Mouse (Mus musculus) CH12.LX (cell line): Measurements from ENCODE around the gene Pnn. TPM values are rescaled to one million over a fixed set of nuclear protein-coding genes. Genes with fewer than 3 reads are reported as not detected.
"Not testable (repeated sequence)": the region's sequence is repeated elsewhere in the genome, so short reads cannot be mapped to it uniquely, and the experiment has no call there.

ENCODE experiments used
- DNase-seq: peaks from one replicate; pipeline ENCODE4 v3.0.0-alpha.2; 2013; ENCODE audit errors: extremely low read depth
- H3K27ac ChIP-seq: 2 replicates; pipeline ENCODE4 v1.5.1; 2012; ENCODE audit warnings: low read depth, mild to moderate bottlenecking, control low read depth, moderate library complexity; ENCODE audit not compliant: insufficient read depth
- H3K27me3 ChIP-seq: replicated peaks from 2 replicates; pipeline ENCODE3; 2012; ENCODE audit warnings: inconsistent platforms
- H3K36me3 ChIP-seq, 2 experiments: replicated peaks in 1 of 2; 2 replicates each; pipeline versions ENCODE3 to v1.6.1; 2012; ENCODE audit warnings: inconsistent platforms in 1 of 2, low read length in 1 of 2, mild to moderate bottlenecking in 1 of 2, mixed read lengths in 1 of 2, moderate library complexity in 1 of 2; ENCODE audit not compliant: control insufficient read depth in 1 of 2, insufficient read depth in 1 of 2
- H3K4me1 ChIP-seq, 2 experiments: 2 replicates each; pipeline ENCODE4 v1.6.1; 2012; ENCODE audit warnings: inconsistent platforms in 1 of 2, moderate library complexity in 1 of 2; ENCODE audit not compliant: insufficient read depth in 2 of 2, control insufficient read depth in 1 of 2
- H3K4me2 ChIP-seq: 2 replicates; pipeline ENCODE4 v1.6.1; 2012; ENCODE audit warnings: low read depth, mild to moderate bottlenecking, control low read depth; ENCODE audit not compliant: poor library complexity, insufficient read depth, severe bottlenecking
- H3K4me3 ChIP-seq, 3 experiments: fragments of 150-350 bp in 1 of 3; sonication (generic) in 1 of 3; replicated peaks in 1 of 3; 2 replicates each; pipeline versions ENCODE3 to v1.5.1; 2011 to 2012; ENCODE audit warnings: low read depth in 2 of 3, low read length in 2 of 3, mild to moderate bottlenecking in 2 of 3, moderate library complexity in 2 of 3, control low read depth in 1 of 3, improper control_type of control experiment in 1 of 3, inconsistent platforms in 1 of 3, mixed read lengths in 1 of 3; ENCODE audit not compliant: poor library complexity in 1 of 3
- H3K79me2 ChIP-seq: replicated peaks from 2 replicates; pipeline ENCODE4 v1.6.1; 2012; ENCODE audit warnings: mild to moderate bottlenecking, moderate library complexity; ENCODE audit not compliant: control insufficient read depth, poor library complexity, insufficient read depth, severe bottlenecking; ENCODE audit errors: extremely low read depth
- H3K9ac ChIP-seq: 2 replicates; pipeline ENCODE4 v1.6.1; 2012; ENCODE audit warnings: low read depth, mild to moderate bottlenecking, control low read depth, moderate library complexity; ENCODE audit not compliant: insufficient read depth
- H3K9me3 ChIP-seq: replicated peaks from 2 replicates; pipeline ENCODE3; 2012; ENCODE audit warnings: low read length, inconsistent platforms, mixed read lengths
- CHD2 ChIP-seq: IDR thresholded peaks from 2 replicates; pipeline ENCODE4 v1.6.1; 2011; ENCODE audit warnings: low read length, improper control_type of control experiment
- E2F4 ChIP-seq: IDR thresholded peaks from 2 replicates; pipeline ENCODE4 v1.6.1; 2011; ENCODE audit warnings: low read depth, low read length, improper control_type of control experiment; ENCODE audit not compliant: insufficient replicate concordance
- ELF1 ChIP-seq: IDR thresholded peaks from 2 replicates; pipeline ENCODE4 v1.6.1; 2014; ENCODE audit warnings: low read depth, mild to moderate bottlenecking, inconsistent platforms, low read length, improper control_type of control experiment
- EP300 ChIP-seq: IDR thresholded peaks from 2 replicates; pipeline ENCODE4 v1.6.1; 2011; ENCODE audit warnings: low read length, improper control_type of control experiment
- IRF4 ChIP-seq: IDR thresholded peaks from 2 replicates; pipeline ENCODE4 v1.6.1; 2014; ENCODE audit warnings: low read depth, mild to moderate bottlenecking, inconsistent platforms, low read length, improper control_type of control experiment
- JUN ChIP-seq: IDR thresholded peaks from 2 replicates; pipeline ENCODE4 v1.6.1; 2011; ENCODE audit warnings: low read depth, mild to moderate bottlenecking, low read length, improper control_type of control experiment, moderate library complexity; ENCODE audit not compliant: insufficient read depth
- MAFK ChIP-seq: IDR thresholded peaks from 2 replicates; pipeline ENCODE4 v1.6.1; 2011; ENCODE audit warnings: low read length, improper control_type of control experiment; ENCODE audit not compliant: insufficient replicate concordance
- MAZ ChIP-seq: IDR thresholded peaks from 2 replicates; pipeline ENCODE4 v1.6.1; 2012; ENCODE audit warnings: low read depth, mild to moderate bottlenecking, inconsistent platforms, low read length, improper control_type of control experiment, moderate library complexity
- MEF2A ChIP-seq: IDR thresholded peaks from 2 replicates; pipeline ENCODE4 v1.6.1; 2014; ENCODE audit warnings: low read depth, mild to moderate bottlenecking, inconsistent platforms, low read length, improper control_type of control experiment, borderline replicate concordance
- MXI1 ChIP-seq: IDR thresholded peaks from 2 replicates; pipeline ENCODE4 v1.6.1; 2011; ENCODE audit warnings: mild to moderate bottlenecking, low read depth, low read length, improper control_type of control experiment
- MYC ChIP-seq: IDR thresholded peaks from 2 replicates; pipeline ENCODE4 v1.6.1; 2011; ENCODE audit warnings: low read depth, mild to moderate bottlenecking, improper control_type of control experiment, low read length
- NELFE ChIP-seq: IDR thresholded peaks from 2 replicates; pipeline ENCODE4 v1.6.1; 2011; ENCODE audit warnings: low read depth, low read length, improper control_type of control experiment
- NRF1 ChIP-seq: IDR thresholded peaks from 2 replicates; pipeline ENCODE4 v1.6.1; 2014; ENCODE audit warnings: low read depth, mild to moderate bottlenecking, inconsistent platforms, low read length, improper control_type of control experiment, moderate library complexity
- PAX5 ChIP-seq: IDR thresholded peaks from 2 replicates; pipeline ENCODE4 v1.6.1; 2012; ENCODE audit warnings: low read length, inconsistent platforms, mixed read lengths
- POLR2A ChIP-seq: IDR thresholded peaks from 2 replicates; pipeline ENCODE4 v1.6.1; 2011; ENCODE audit warnings: low read depth, mild to moderate bottlenecking, improper control_type of control experiment, low read length
- POLR2AphosphoS2 ChIP-seq: IDR thresholded peaks from 2 replicates; pipeline ENCODE4 v1.6.1; 2011; ENCODE audit warnings: low read depth, low read length, improper control_type of control experiment
- RCOR1 ChIP-seq: conservative IDR thresholded peaks from 2 replicates; pipeline ENCODE4 v1.6.1; 2012; ENCODE audit warnings: low read depth, mild to moderate bottlenecking, inconsistent platforms, low read length, improper control_type of control experiment
- SMC3 ChIP-seq: IDR thresholded peaks from 2 replicates; pipeline ENCODE4 v1.6.1; 2011; ENCODE audit warnings: low read depth, low read length, improper control_type of control experiment
- TBP ChIP-seq: conservative IDR thresholded peaks from 2 replicates; pipeline ENCODE4 v1.6.1; 2011; ENCODE audit warnings: low read depth, low read length, improper control_type of control experiment
- USF1 ChIP-seq: IDR thresholded peaks from 2 replicates; pipeline ENCODE4 v1.6.1; 2014; ENCODE audit warnings: low read depth, mild to moderate bottlenecking, inconsistent platforms, low read length, improper control_type of control experiment
- ZC3H11A ChIP-seq: IDR thresholded peaks from 2 replicates; pipeline ENCODE4 v1.6.1; 2012; ENCODE audit warnings: low read depth, mild to moderate bottlenecking, inconsistent platforms, low read length, improper control_type of control experiment
- ZMIZ1 ChIP-seq: IDR thresholded peaks from 2 replicates; pipeline ENCODE4 v1.6.1; 2012; ENCODE audit warnings: low read depth, mild to moderate bottlenecking, inconsistent platforms, low read length, improper control_type of control experiment
- ZNF384 ChIP-seq: IDR thresholded peaks from 2 replicates; pipeline ENCODE4 v1.6.1; 2012; ENCODE audit warnings: low read depth, low read length, improper control_type of control experiment, inconsistent platforms
- dilution Hi-C: fragments of 300-500 bp; cut with MboI; formaldehyde crosslinking; loops from 2 replicates; pipeline ENCODE4 v1.14.3; 2020; ENCODE audit warnings: low sequenced_read_pairs; ENCODE audit not compliant: extremely low pct_unique_long_range_greater_than_20kb, extremely low pct_ligation_motif_present
- in situ Hi-C: fragments of 300-500 bp; cut with MboI; formaldehyde crosslinking; loops from 3 replicates; pipeline ENCODE4 v1.14.3; 2019; ENCODE audit warnings: low sequenced_read_pairs, low pct_ligation_motif_present, low pct_unique_long_range_greater_than_20kb, mixed read lengths
- polyA plus RNA-seq: library from polyadenylated mRNA; unstranded; fragments of >175 nt; gene quantifications from 2 replicates; pipeline ENCODE4 v1.2.1, GENCODE M21; 2012; ENCODE audit warnings: low read depth; ENCODE audit not compliant: insufficient read length
- total RNA-seq, 2 experiments: library from RNA; depleted of rRNA; stranded (reverse); fragments of 300-350 nt in 1 of 2; fragments of >200 nt in 1 of 2; gene quantifications; 2 replicates each; pipeline ENCODE4 v1.2.3; 2012 to 2014

Pnn gene
- total and polyA plus RNA-seq, 3 experiments: 31.9 to 132 (median 33.6) TPM

DNA sequence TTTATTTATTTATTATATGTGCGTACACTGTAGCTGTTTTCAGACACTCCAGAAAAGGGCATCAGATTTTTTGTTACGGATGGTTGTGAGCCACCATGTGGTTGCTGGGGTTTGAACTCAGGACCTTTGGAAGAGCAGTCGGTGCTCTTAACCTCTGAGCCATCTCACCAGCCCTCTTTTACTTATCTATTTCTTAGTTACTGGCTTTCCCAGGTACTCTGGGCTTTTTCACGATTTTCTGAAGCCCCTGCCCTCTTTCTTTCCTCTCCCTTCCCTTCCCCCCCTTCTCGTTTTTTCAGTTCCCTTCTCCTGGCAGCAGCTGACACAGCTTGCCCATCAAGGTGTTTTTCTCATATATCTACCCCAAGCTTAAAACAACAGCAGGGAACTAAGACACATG lies 8.4 kb upstream of the Pnn start:
- in situ Hi-C loops: loop anchor here (25.0 kb wide), 1 partner anchor 154 kb away; the partner anchor contains the start of gene Fbxo33
- dilution Hi-C loops, H3K9me3 ChIP-seq, H3K27me3 ChIP-seq, H3K4me2 ChIP-seq, H3K9ac ChIP-seq, H3K27ac ChIP-seq, H3K4me3 ChIP-seq: not testable (repeated sequence)
- H3K36me3 ChIP-seq: peaks cover 15 to 46% of the 10 kb centered on the region in 2 experiments
- TF ChIP-seq IRF4 (peak; percentile 50; the same call in 1 of the 2 replicates), EP300 (peak; percentile 12; the same call in 1 of the 2 replicates), TBP (peak; percentile 66; the same call in 1 of the 2 replicates)
- H3K4me1 ChIP-seq: peaks cover 12 to 61% of the 10 kb centered on the region in 2 experiments
- peak; percentile 48 for DNase-seq
- peaks cover 66% of the 10 kb centered on the region for H3K79me2 ChIP-seq

DNA sequence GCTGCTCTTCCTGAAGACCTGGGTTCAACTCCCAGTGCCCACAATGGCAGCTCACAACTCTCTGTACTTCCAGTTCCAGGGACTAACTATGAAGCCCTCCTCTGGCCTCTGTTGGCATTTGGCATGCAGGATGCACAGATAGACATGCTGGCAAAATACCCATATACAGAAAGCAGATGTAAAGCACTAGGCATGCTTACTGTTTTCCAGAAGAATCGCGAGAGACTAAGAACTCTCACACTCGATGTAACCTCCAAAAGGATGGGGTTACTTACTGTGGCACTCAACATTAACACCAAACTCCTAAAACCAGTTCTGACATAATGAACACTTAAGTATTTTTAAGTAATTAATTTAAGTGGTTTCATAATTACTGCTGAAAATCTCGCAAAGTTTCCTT lies 6.4 kb upstream of the Pnn start:
- Histone ChIP-seq H3K4me2 (peak overlapping the region; percentile 100), H3K79me2 (peaks cover 57% of the 10 kb centered on the region), H3K27me3 (no peaks in the 10 kb centered on the region), H3K9me3 (no peaks in the 10 kb centered on the region)
- DNase-seq: no peak
- TF ChIP-seq NELFE (no peak), POLR2A (no peak), IRF4 (no peak), POLR2AphosphoS2 (no peak), RCOR1 (no peak), MAZ (no peak), CHD2 (0 out of 2 replicates have a peak, but pooled peaks have one; percentile 31), JUN (no peak), MEF2A (no peak), MYC (0 out of 2 replicates have a peak, but pooled peaks have one; percentile 13), MXI1 (no peak)
- TF ChIP-seq, all 38 proteins: peak for 2
- peaks cover 8 to 29% of the 10 kb centered on the region in 2 experiments for H3K36me3 ChIP-seq
- H3K9ac ChIP-seq: peak overlapping the region; percentile 92
- peaks cover 8 to 45% of the 10 kb centered on the region in 2 experiments for H3K4me1 ChIP-seq
- dilution Hi-C loops: no loop called here
- peak overlapping the region; percentile 76 to 88 (median 77) for H3K4me3 ChIP-seq
- in situ Hi-C loops: loop anchor here (25.0 kb wide), 1 partner anchor 152 kb away; the partner anchor contains the start of gene Fbxo33
- H3K27ac ChIP-seq: no peak overlapping the region

GRCm38 (mm10) chr12:59060993-59061595 lies 5.6 kb upstream of the Pnn start, which contains the start of gene Trappc6b:
TSS of gene Trappc6b (minus strand) at chr12:59061472.
- Histone ChIP-seq H3K4me1 (peaks cover 7 to 42% of the 10 kb centered on the region in 2 experiments), H3K27ac (peak within 1 kb of the TSS; percentile 77), H3K9ac (peak within 1 kb of the TSS; percentile 92), H3K79me2 (peaks cover 50% of the 10 kb centered on the region), H3K9me3 (no peaks in the 10 kb centered on the region), H3K36me3 (peaks cover 5 to 25% of the 10 kb centered on the region in 2 experiments), H3K27me3 (no peaks in the 10 kb centered on the region), H3K4me3 (peak within 1 kb of the TSS; percentile 76 to 88 (median 77)), H3K4me2 (peak within 1 kb of the TSS; percentile 100)
- in situ Hi-C loops (loop anchor here (25.0 kb wide), 1 partner anchor 151 kb away; the partner anchor contains the start of gene Fbxo33), dilution Hi-C loops (no loop called here)
- peak; percentile 77 for DNase-seq
- no peak for TF ChIP-seq MAZ
- no peak for TF ChIP-seq ZNF384
- TF ChIP-seq POLR2AphosphoS2: peak; percentile 80; the same call in 1 of the 2 replicates
- TF ChIP-seq EP300: no peak
- no peak for TF ChIP-seq MYC
- no peak for TF ChIP-seq E2F4
- no peak for TF ChIP-seq TBP
- no peak for TF ChIP-seq USF1
- no peak for TF ChIP-seq RCOR1
- TF ChIP-seq SMC3: no peak
- TF ChIP-seq JUN: no peak
- TF ChIP-seq NELFE: peak; percentile 94
- TF ChIP-seq ZC3H11A: no peak
- TF ChIP-seq NRF1: 0 out of 2 replicates have a peak, but pooled peaks have one; percentile 4
- peak; percentile 83; the same call in 1 of the 2 replicates for TF ChIP-seq MXI1
- no peak for TF ChIP-seq PAX5
- TF ChIP-seq MAFK: no peak
- peak; percentile 95 for TF ChIP-seq ZMIZ1
- TF ChIP-seq ELF1: peak; percentile 90
